Mouse (Mus musculus): ENCODE results near the gene Dlgap1. TPM values are rescaled to one million over a fixed set of nuclear protein-coding genes. Genes with fewer than 3 reads are reported as not detected.
"Not testable (repeated sequence)": the region's sequence is repeated elsewhere in the genome, so short reads cannot be mapped to it uniquely, and the experiment has no call there.

Dlgap1 gene
- polyA plus RNA-seq, 1 experiment from 2014 or later = 12.3 TPM

DNA sequence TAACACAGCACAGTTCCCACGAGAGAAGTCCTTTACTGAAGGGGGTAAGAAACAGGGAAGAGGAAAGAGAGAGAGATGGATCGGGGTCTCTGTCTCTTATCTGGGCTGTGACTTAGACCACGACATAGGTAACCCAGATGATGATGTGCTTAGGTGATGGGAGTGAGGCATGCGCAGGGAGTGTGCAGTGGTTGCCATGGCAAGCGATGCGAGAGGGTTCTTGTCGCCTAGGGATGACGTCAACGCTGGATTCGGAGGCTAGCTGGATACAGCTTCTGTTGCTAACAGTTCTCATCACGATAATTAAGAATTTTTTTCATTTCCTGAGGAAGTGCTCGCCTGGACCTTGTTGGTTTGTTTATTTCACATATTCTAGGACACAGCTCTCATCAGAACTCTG is 857.4 kb downstream of the Dlgap1 start:
- Histone ChIP-seq H3K9me3 (no peaks in the 10 kb centered on the region), H3K4me2 (replicated peaks) (no peak overlapping the region), H3K9ac (no peak overlapping the region), H3K36me3 (no peaks in the 10 kb centered on the region), H3K27ac (no peak overlapping the region), H3K4me1 (no peaks in the 10 kb centered on the region), H3K27me3 (replicated peaks) (no peaks in the 10 kb centered on the region), H3K4me3 (no peak overlapping the region)
- ATAC-seq (ENCODE audit: low FRiP score, low read depth) = no peak
- 86% methylated on average over 12 of the region's 12 CpGs for WGBS

- H3K4me2 ChIP-seq (replicated peaks); H3K27me3 ChIP-seq (replicated peaks); H3K4me1 ChIP-seq; H3K27ac ChIP-seq; H3K36me3 ChIP-seq; ATAC-seq (ENCODE audit: low FRiP score, low read depth); H3K9me3 ChIP-seq; H3K9ac ChIP-seq; H3K4me3 ChIP-seq: not testable (repeated sequence)
- WGBS = 88% methylated on average over 11 of the region's 11 CpGs
Measured at GRCm38 (mm10) chr17:70827463-70828179, 858.7 kb downstream of the Dlgap1 start.

GRCm38 (mm10) chr17:70828180-70828528 is 859.3 kb downstream of the Dlgap1 start:
- no peak for ATAC-seq (ENCODE audit: low FRiP score, low read depth)
- no peak overlapping the region for H3K4me3 ChIP-seq
- no peaks in the 10 kb centered on the region for H3K27me3 ChIP-seq (replicated peaks)
- no peaks in the 10 kb centered on the region for H3K9me3 ChIP-seq
- H3K27ac ChIP-seq = no peak overlapping the region
- no peak overlapping the region for H3K4me2 ChIP-seq (replicated peaks)
- H3K9ac ChIP-seq = no peak overlapping the region
- H3K4me1 ChIP-seq = no peaks in the 10 kb centered on the region
- no peaks in the 10 kb centered on the region for H3K36me3 ChIP-seq
- WGBS = 68% methylated on average over 4 of the region's 4 CpGs

DNA sequence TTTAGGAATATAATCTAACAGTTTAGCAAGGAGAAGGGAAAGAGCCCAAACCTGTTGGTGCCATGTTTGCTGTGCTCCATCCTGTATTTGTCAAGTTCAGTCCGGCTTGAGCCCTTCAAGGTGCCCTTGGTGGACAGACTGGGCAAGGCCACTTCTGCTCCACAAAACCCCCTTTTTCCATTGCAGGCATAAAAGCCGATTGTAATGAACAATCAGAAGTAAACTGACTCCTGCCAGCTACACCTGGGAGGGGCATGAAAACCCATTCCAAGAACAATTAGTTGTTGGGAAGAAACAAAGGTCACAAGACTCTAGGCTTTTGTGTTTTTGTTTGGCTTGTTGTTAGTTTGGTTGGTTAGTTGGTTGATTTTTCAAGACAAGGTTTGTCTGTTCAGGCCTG is 859.7 kb downstream of the Dlgap1 start:
- no peak overlapping the region for H3K4me3 ChIP-seq
- H3K27ac ChIP-seq = no peak overlapping the region
- no peak overlapping the region for H3K4me2 ChIP-seq (replicated peaks)
- 81% methylated on average over 2 of the region's 2 CpGs for WGBS
- no peak for ATAC-seq (ENCODE audit: low FRiP score, low read depth)
- H3K27me3 ChIP-seq (replicated peaks) = no peaks in the 10 kb centered on the region
- H3K9me3 ChIP-seq = no peaks in the 10 kb centered on the region
- H3K4me1 ChIP-seq = no peaks in the 10 kb centered on the region
- no peaks in the 10 kb centered on the region for H3K36me3 ChIP-seq
- H3K9ac ChIP-seq = no peak overlapping the region

DNA sequence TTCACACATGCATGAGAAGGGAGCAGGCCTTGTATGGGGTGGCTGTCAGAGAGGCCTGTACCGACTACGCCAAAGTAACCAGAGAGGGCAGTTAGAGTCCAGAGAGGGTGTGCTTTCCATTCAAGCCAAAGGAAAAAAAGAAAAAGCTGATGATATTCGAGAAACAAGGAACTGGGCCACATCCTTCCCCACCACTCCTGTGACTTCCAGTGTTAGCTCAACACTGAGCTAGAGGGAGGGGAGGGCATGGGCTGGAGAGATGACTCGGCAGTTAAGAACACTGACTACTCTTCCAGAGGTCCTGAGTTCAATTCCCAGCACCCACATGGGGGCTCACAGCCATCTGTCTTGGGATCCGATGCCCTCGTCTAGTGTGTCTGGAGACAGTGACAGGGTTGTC is 860.3 kb downstream of the Dlgap1 start:
- WGBS = 85% methylated on average over 6 of the region's 6 CpGs
- Histone ChIP-seq H3K27me3 (replicated peaks) (no peaks in the 10 kb centered on the region), H3K4me3 (no peak overlapping the region), H3K36me3 (no peaks in the 10 kb centered on the region), H3K9ac (no peak overlapping the region), H3K4me1 (no peaks in the 10 kb centered on the region), H3K9me3 (no peaks in the 10 kb centered on the region), H3K27ac (no peak overlapping the region), H3K4me2 (replicated peaks) (no peak overlapping the region)
- ATAC-seq (ENCODE audit: low FRiP score, low read depth) = no peak; the same call in 1 of the 2 replicates

DNA sequence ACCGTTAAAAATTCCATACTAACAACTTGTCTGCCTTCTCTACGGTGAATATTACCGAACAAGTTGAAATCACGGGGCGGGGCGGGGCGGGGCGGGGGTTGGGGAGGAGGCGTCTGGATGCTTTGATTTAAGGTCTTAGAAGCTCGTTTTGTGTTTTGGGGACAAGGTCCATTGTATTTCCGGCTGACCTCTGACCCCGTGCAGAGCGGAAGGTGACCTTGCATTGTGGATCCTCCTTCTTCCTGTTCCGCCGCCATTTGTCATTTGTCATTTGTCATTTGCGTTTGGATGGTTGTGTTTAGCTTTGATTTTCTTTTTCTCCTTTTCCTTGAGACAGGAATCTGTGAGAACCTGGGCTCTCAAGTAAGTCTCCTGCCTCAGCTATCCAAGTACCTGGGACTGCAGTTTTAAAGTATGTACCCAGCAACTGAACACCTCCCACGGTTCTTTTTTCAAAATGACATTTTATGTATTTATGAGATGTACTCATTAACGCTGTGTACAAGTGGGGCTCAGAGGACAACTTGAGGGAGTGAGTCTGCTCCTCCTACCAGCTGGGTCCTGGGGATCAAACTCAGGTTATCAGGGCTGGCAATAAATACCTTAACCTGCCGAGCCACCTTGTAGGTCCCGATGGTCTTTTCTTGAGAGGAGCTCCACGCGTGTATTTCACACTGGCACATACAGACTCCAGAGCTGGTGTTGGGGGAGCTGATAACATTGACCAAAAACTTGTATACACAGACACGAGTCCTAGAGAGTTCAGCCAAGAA is 861.3 kb downstream of the Dlgap1 start:
- no peak overlapping the region for H3K9ac ChIP-seq
- no peaks in the 10 kb centered on the region for H3K27me3 ChIP-seq (replicated peaks)
- no peaks in the 10 kb centered on the region for H3K36me3 ChIP-seq
- ATAC-seq (ENCODE audit: low FRiP score, low read depth) = no peak
- H3K9me3 ChIP-seq = no peaks in the 10 kb centered on the region
- no peak overlapping the region for H3K4me3 ChIP-seq
- H3K27ac ChIP-seq = no peak overlapping the region
- no peak overlapping the region for H3K4me2 ChIP-seq (replicated peaks)
- H3K4me1 ChIP-seq = no peaks in the 10 kb centered on the region
- WGBS = 73% methylated on average over 23 of the region's 23 CpGs

- WGBS = 71% methylated on average over 4 of the region's 4 CpGs
- no peak for ATAC-seq (ENCODE audit: low FRiP score, low read depth)
- Histone ChIP-seq H3K4me1 (no peaks in the 10 kb centered on the region), H3K9ac (no peak overlapping the region), H3K4me2 (replicated peaks) (no peak overlapping the region), H3K9me3 (no peaks in the 10 kb centered on the region), H3K4me3 (no peak overlapping the region), H3K27me3 (replicated peaks) (no peaks in the 10 kb centered on the region), H3K36me3 (no peaks in the 10 kb centered on the region), H3K27ac (no peak overlapping the region)
Measured at GRCm38 (mm10) chr17:70831591-70831990, 862.7 kb downstream of the Dlgap1 start.

DNA sequence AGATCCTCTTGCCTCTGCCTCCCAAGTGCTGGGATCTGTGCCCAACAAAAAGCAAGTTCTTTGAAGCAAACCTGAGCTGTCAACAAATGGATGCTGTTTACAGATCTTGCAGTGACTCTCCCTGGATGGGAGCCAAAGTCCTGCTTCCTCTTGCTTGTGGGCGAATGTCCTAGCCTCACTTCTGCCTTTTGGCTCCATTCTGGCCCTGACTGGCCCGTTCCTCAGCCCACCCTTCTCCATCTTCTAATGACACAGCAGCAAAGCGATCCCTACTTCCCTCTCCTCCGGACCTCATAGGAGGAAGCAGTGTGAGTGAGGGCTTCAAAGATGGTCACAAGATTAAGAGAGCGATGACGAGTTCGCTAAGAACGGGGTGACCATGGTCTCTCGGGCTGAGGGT is 863.7 kb downstream of the Dlgap1 start:
- H3K9ac ChIP-seq = no peak overlapping the region
- no peak overlapping the region for H3K4me2 ChIP-seq (replicated peaks)
- H3K36me3 ChIP-seq = no peaks in the 10 kb centered on the region
- H3K9me3 ChIP-seq = no peaks in the 10 kb centered on the region
- 93% methylated on average over 9 of the region's 9 CpGs for WGBS
- ATAC-seq (ENCODE audit: low FRiP score, low read depth) = no peak
- H3K4me3 ChIP-seq = no peak overlapping the region
- no peaks in the 10 kb centered on the region for H3K4me1 ChIP-seq
- H3K27me3 ChIP-seq (replicated peaks) = no peaks in the 10 kb centered on the region
- H3K27ac ChIP-seq = no peak overlapping the region

GRCm38 (mm10) chr17:70834430-70834965 is 865.6 kb downstream of the Dlgap1 start:
- Histone ChIP-seq H3K9me3 (no peaks in the 10 kb centered on the region), H3K4me2 (replicated peaks) (peak overlapping the region; percentile 86), H3K36me3 (0 out of 2 replicates have a peak, but pooled peaks cover 2% of the 10 kb centered on the region), H3K27ac (no peak overlapping the region), H3K4me3 (peak overlapping the region; percentile 46), H3K9ac (peak overlapping the region; percentile 57), H3K4me1 (no peaks in the 10 kb centered on the region), H3K27me3 (replicated peaks) (no peaks in the 10 kb centered on the region)
- peak; percentile 54; the same call in 1 of the 2 replicates for ATAC-seq (ENCODE audit: low FRiP score, low read depth)
- WGBS = 1% methylated on average over 29 of the region's 29 CpGs

GRCm38 (mm10) chr17:70835071-70835790 is 866.4 kb downstream of the Dlgap1 start:
- Histone ChIP-seq H3K4me1 (no peaks in the 10 kb centered on the region), H3K9me3 (no peaks in the 10 kb centered on the region), H3K4me3 (peak overlapping the region; percentile 46), H3K27ac (no peak overlapping the region), H3K9ac (no peak overlapping the region; the same call in 1 of the 2 replicates), H3K36me3 (0 out of 2 replicates have a peak, but pooled peaks cover 2% of the 10 kb centered on the region), H3K4me2 (replicated peaks) (peak overlapping the region; percentile 86), H3K27me3 (replicated peaks) (no peaks in the 10 kb centered on the region)
- 1% methylated on average over 10 of the region's 10 CpGs for WGBS
- ATAC-seq (ENCODE audit: low FRiP score, low read depth) = peak; percentile 38; the same call in 1 of the 2 replicates

- WGBS = 65% methylated on average over 7 of the region's 7 CpGs
- no peaks in the 10 kb centered on the region for H3K4me1 ChIP-seq
- H3K27me3 ChIP-seq (replicated peaks) = no peaks in the 10 kb centered on the region
- no peak overlapping the region for H3K4me2 ChIP-seq (replicated peaks)
- H3K9ac ChIP-seq = no peak overlapping the region
- H3K36me3 ChIP-seq = peaks cover 8% of the 10 kb centered on the region; the same call in 1 of the 2 replicates
- no peak for ATAC-seq (ENCODE audit: low FRiP score, low read depth)
- no peaks in the 10 kb centered on the region for H3K9me3 ChIP-seq
- no peak overlapping the region for H3K27ac ChIP-seq
- H3K4me3 ChIP-seq = no peak overlapping the region
Measured at GRCm38 (mm10) chr17:70836820-70837219, 867.9 kb downstream of the Dlgap1 start.

DNA sequence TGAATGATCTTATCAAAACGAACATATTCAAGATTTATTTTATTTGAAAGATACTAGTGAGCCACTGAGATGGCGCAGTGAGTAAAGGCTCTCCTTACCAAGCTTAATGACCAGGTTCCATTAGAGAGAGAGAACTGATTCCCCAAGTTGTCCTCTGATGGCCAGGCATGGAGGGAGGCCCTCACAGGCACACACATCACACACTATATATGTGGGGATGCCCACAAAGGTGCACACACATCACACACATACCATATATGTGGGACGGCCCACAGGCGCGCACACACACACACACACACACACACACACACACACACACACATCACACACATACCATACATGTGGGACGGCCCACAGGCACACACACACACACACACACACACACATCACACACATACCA is 868.6 kb downstream of the Dlgap1 start:
- not testable (repeated sequence) for H3K4me3 ChIP-seq; H3K4me2 ChIP-seq (replicated peaks); H3K4me1 ChIP-seq; H3K27me3 ChIP-seq (replicated peaks); H3K27ac ChIP-seq; H3K9me3 ChIP-seq; H3K9ac ChIP-seq; ATAC-seq (ENCODE audit: low FRiP score, low read depth)
- H3K36me3 ChIP-seq = peaks cover 11% of the 10 kb centered on the region; the same call in 1 of the 2 replicates
- WGBS = 84% methylated on average over 6 of the region's 6 CpGs

All from neural tube, embryonic 12.5 days (tissue).